Mouse (Mus musculus) erythroblast, embryonic 14.5 days (primary cell): ENCODE data around the gene Atp5d. TPM values are rescaled to one million over a fixed set of nuclear protein-coding genes. Genes with fewer than 3 reads are reported as not detected.

Experiments
- H3K27me3 ChIP-seq: 2 replicates; pipeline ENCODE4 v1.6.1; 2012; ENCODE audit warnings: inconsistent platforms; ENCODE audit not compliant: control insufficient read depth
- H3K36me3 ChIP-seq: 2 replicates; pipeline ENCODE4 v1.6.1; 2012; ENCODE audit warnings: mild to moderate bottlenecking, inconsistent platforms; ENCODE audit not compliant: control insufficient read depth
- H3K4me1 ChIP-seq: 2 replicates; pipeline ENCODE4 v1.6.1; 2012; ENCODE audit warnings: inconsistent platforms; ENCODE audit not compliant: control insufficient read depth
- H3K4me3 ChIP-seq: replicated peaks from 2 replicates; pipeline ENCODE3; 2012; ENCODE audit warnings: moderate library complexity, mild to moderate bottlenecking, inconsistent platforms
- H3K9me3 ChIP-seq: 2 replicates; pipeline ENCODE4 v1.6.1; 2012; ENCODE audit warnings: low read length, inconsistent platforms, mixed read lengths; ENCODE audit not compliant: control insufficient read depth
- GATA1 ChIP-seq: IDR thresholded peaks from 2 replicates; pipeline ENCODE4 v1.6.1; 2012; ENCODE audit warnings: low read length, inconsistent platforms, mixed read lengths
- TAL1 ChIP-seq: IDR thresholded peaks from 3 replicates; pipeline ENCODE4 v1.6.1; 2012; ENCODE audit warnings: low read length, inconsistent platforms, mixed read lengths
- polyA plus RNA-seq: library from polyadenylated mRNA; stranded (reverse); fragments of >175 nt; gene quantifications from 2 replicates; pipeline ENCODE4 v1.2.3, GENCODE M21; 2012

Atp5d gene
- polyA plus RNA-seq, 1 experiment = 144 TPM

GRCm38 (mm10) chr10:80129846-80130245, 8.6 kb upstream of the Atp5d start:
- H3K4me1 ChIP-seq = peaks cover 79% of the 10 kb centered on the region
- peaks cover 88% of the 10 kb centered on the region for H3K36me3 ChIP-seq

GRCm38 (mm10) chr10:80130403-80131031, 7.9 kb upstream of the Atp5d start:
- Histone ChIP-seq H3K4me1 (peaks cover 75% of the 10 kb centered on the region), H3K4me3 (no peak overlapping the region), H3K27me3 (peaks cover 14% of the 10 kb centered on the region), H3K9me3 (peaks cover 12% of the 10 kb centered on the region), H3K36me3 (peaks cover 83% of the 10 kb centered on the region)
- TF ChIP-seq GATA1 (no peak), TAL1 (no peak)

More at GRCm38 (mm10) chr10:80129846-80130245, 8.6 kb upstream of the Atp5d start:
- H3K27me3 ChIP-seq = peaks cover 7% of the 10 kb centered on the region
- H3K9me3 ChIP-seq = peaks cover 12% of the 10 kb centered on the region
- TF ChIP-seq GATA1 (no peak), TAL1 (no peak)
- H3K4me3 ChIP-seq = no peak overlapping the region

GRCm38 (mm10) chr10:80131316-80131951, 7.0 kb upstream of the Atp5d start:
- peaks cover 74% of the 10 kb centered on the region for H3K36me3 ChIP-seq
- TF ChIP-seq TAL1 (no peak), GATA1 (no peak)
- peaks cover 67% of the 10 kb centered on the region for H3K4me1 ChIP-seq
- peaks cover 23% of the 10 kb centered on the region for H3K27me3 ChIP-seq
- H3K4me3 ChIP-seq = no peak overlapping the region
- H3K9me3 ChIP-seq = peaks cover 14% of the 10 kb centered on the region

GRCm38 (mm10) chr10:80131952-80132350, 6.5 kb upstream of the Atp5d start:
- peaks cover 28% of the 10 kb centered on the region for H3K27me3 ChIP-seq
- peaks cover 17% of the 10 kb centered on the region for H3K9me3 ChIP-seq
- H3K4me1 ChIP-seq = peaks cover 67% of the 10 kb centered on the region
- no peak for TF ChIP-seq TAL1
- TF ChIP-seq GATA1 = no peak
- H3K4me3 ChIP-seq = no peak overlapping the region
- H3K36me3 ChIP-seq = peaks cover 69% of the 10 kb centered on the region

GRCm38 (mm10) chr10:80133226-80133849, 5.1 kb upstream of the Atp5d start:
- Histone ChIP-seq H3K9me3 (peaks cover 20% of the 10 kb centered on the region), H3K36me3 (peaks cover 55% of the 10 kb centered on the region), H3K27me3 (peaks cover 42% of the 10 kb centered on the region), H3K4me1 (peaks cover 67% of the 10 kb centered on the region), H3K4me3 (no peak overlapping the region)
- no peak for TF ChIP-seq GATA1
- TF ChIP-seq TAL1 = no peak

- no peak overlapping the region for H3K4me3 ChIP-seq
- peaks cover 70% of the 10 kb centered on the region for H3K4me1 ChIP-seq
- H3K36me3 ChIP-seq = peaks cover 44% of the 10 kb centered on the region
- peaks cover 20% of the 10 kb centered on the region for H3K9me3 ChIP-seq
- H3K27me3 ChIP-seq = peaks cover 53% of the 10 kb centered on the region
- no peak for TF ChIP-seq TAL1
- no peak for TF ChIP-seq GATA1
Measured at GRCm38 (mm10) chr10:80134421-80134820, 4.0 kb upstream of the Atp5d start.

GRCm38 (mm10) chr10:80135161-80135560, 3.3 kb upstream of the Atp5d start:
- Histone ChIP-seq H3K4me3 (no peak overlapping the region), H3K36me3 (peaks cover 37% of the 10 kb centered on the region), H3K4me1 (peaks cover 71% of the 10 kb centered on the region), H3K27me3 (peaks cover 60% of the 10 kb centered on the region), H3K9me3 (peaks cover 20% of the 10 kb centered on the region)
- no peak for TF ChIP-seq GATA1
- TF ChIP-seq TAL1 = no peak

- H3K27me3 ChIP-seq = peaks cover 62% of the 10 kb centered on the region
Measured at GRCm38 (mm10) chr10:80135641-80136040, 2.8 kb upstream of the Atp5d start.

GRCm38 (mm10) chr10:80136179-80136951, 2.1 kb upstream of the Atp5d start:
- TF ChIP-seq GATA1 = no peak
- TF ChIP-seq TAL1 = no peak
- Histone ChIP-seq H3K4me1 (peaks cover 73% of the 10 kb centered on the region), H3K27me3 (peaks cover 62% of the 10 kb centered on the region), H3K9me3 (peaks cover 13% of the 10 kb centered on the region), H3K36me3 (peaks cover 24% of the 10 kb centered on the region), H3K4me3 (peak overlapping the region; percentile 45)

More at GRCm38 (mm10) chr10:80135641-80136040, 2.8 kb upstream of the Atp5d start:
- H3K36me3 ChIP-seq = peaks cover 32% of the 10 kb centered on the region
- peaks cover 73% of the 10 kb centered on the region for H3K4me1 ChIP-seq
- no peak overlapping the region for H3K4me3 ChIP-seq
- H3K9me3 ChIP-seq = peaks cover 20% of the 10 kb centered on the region
- TF ChIP-seq GATA1 = no peak
